Mouse (Mus musculus): ENCODE measurements around the gene D930048N14Rik.

D930048N14Rik gene

DNA sequence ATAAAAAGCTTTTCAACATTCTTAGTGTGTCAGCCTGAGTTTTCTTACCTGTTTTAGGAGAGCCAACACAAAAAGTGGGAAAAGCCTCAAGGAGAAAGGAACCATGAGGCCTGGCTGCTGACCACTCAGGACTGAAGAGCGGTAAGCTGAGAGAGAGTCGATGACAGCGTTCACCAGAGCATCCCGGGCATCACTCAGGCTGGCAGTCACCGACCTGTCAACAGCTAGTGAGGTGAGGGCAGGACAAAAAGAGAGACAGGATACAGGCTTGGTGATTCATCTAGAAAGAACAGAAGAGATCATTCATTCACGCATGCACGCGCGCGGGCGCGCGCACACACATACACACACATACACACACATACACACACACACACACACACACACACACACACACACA is 56.3 kb downstream of the D930048N14Rik start:
- no peak for DNase-seq
